Mouse (Mus musculus) MEL (cell line): ENCODE data around the gene Gm10134.
"Not testable (repeated sequence)": the region's sequence is repeated elsewhere in the genome, so short reads cannot be mapped to it uniquely, and the experiment has no call there.

ENCODE experiments used
- CHD2 ChIP-seq: IDR thresholded peaks from 2 replicates; pipeline ENCODE4 v1.6.1; 2011; ENCODE audit warnings: low read length, improper control_type of control experiment
- CTCF ChIP-seq, 3 experiments: IDR thresholded peaks in 2 of 3; conservative IDR thresholded peaks in 1 of 3; 2 replicates each; pipeline ENCODE4 v1.5.1; 2011 to 2012; ENCODE audit warnings: low read length in 3 of 3, low read depth in 2 of 3, mild to moderate bottlenecking in 2 of 3, improper control_type of control experiment in 1 of 3, inconsistent platforms in 1 of 3, mixed read lengths in 1 of 3, moderate library complexity in 1 of 3; ENCODE audit not compliant: control insufficient read depth in 1 of 3, insufficient read depth in 1 of 3, poor library complexity in 1 of 3, severe bottlenecking in 1 of 3
- HCFC1 ChIP-seq: IDR thresholded peaks from 2 replicates; pipeline ENCODE4 v1.6.1; 2012; ENCODE audit warnings: low read depth, mild to moderate bottlenecking, inconsistent platforms, low read length, improper control_type of control experiment, moderate library complexity
- KAT2A ChIP-seq: conservative IDR thresholded peaks from 2 replicates; pipeline ENCODE4 v1.6.1; 2012; ENCODE audit warnings: low read depth, low read length, improper control_type of control experiment, inconsistent platforms
- MAX ChIP-seq: IDR thresholded peaks from 2 replicates; pipeline ENCODE4 v1.6.1; 2011; ENCODE audit warnings: low read length, improper control_type of control experiment
- MAZ ChIP-seq: IDR thresholded peaks from 2 replicates; pipeline ENCODE4 v1.6.1; 2012; ENCODE audit warnings: low read depth, mild to moderate bottlenecking, inconsistent platforms, low read length, improper control_type of control experiment
- MYB ChIP-seq: IDR thresholded peaks from 2 replicates; pipeline ENCODE4 v1.6.1; 2011; ENCODE audit warnings: mild to moderate bottlenecking, low read depth, low read length, improper control_type of control experiment
- MYC ChIP-seq: IDR thresholded peaks from 2 replicates; pipeline ENCODE4 v1.6.1; 2011; ENCODE audit warnings: low read depth, mild to moderate bottlenecking, low read length, improper control_type of control experiment, moderate library complexity
- POLR2A ChIP-seq, 2 experiments: IDR thresholded peaks; 2 replicates each; pipeline ENCODE4 v1.6.1; 2011 to 2012; ENCODE audit warnings: low read length in 2 of 2, mild to moderate bottlenecking in 2 of 2, control low read depth in 1 of 2, improper control_type of control experiment in 1 of 2, low read depth in 1 of 2, moderate library complexity in 1 of 2; ENCODE audit not compliant: control insufficient read depth in 1 of 2, insufficient read depth in 1 of 2, poor library complexity in 1 of 2
- RCOR1 ChIP-seq: IDR thresholded peaks from 2 replicates; pipeline ENCODE4 v1.6.1; 2012; ENCODE audit warnings: low read depth, mild to moderate bottlenecking, inconsistent platforms, low read length, improper control_type of control experiment
- USF2 ChIP-seq, 2 experiments: IDR thresholded peaks; 2 replicates each; pipeline ENCODE4 v1.6.1; 2011 to 2012; ENCODE audit warnings: improper control_type of control experiment in 2 of 2, low read length in 2 of 2, borderline replicate concordance in 1 of 2, inconsistent platforms in 1 of 2, low read depth in 1 of 2, mild to moderate bottlenecking in 1 of 2; ENCODE audit not compliant: insufficient read depth in 1 of 2
- ZC3H11A ChIP-seq: IDR thresholded peaks from 2 replicates; pipeline ENCODE4 v1.6.1; 2012; ENCODE audit warnings: low read depth, mild to moderate bottlenecking, inconsistent platforms, low read length, improper control_type of control experiment

DNA sequence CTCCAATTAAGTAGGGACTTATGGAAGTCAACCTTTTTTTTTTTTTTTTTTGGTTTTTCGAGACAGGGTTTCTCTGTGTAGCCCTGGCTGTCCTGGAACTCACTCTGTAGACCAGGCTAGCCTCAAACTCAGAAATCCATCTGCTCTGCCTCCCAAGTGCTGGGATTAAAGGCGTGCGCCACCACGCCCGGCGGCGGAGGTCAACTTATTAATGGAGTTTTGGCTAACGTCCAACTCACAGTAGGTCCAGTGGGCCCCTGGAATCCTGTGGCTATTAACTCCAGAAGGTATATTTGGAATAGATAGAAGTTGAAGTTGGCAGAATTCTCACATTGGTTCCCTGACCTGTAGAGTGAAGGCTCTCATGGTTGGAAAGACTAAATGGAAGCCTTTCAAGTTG, 33.9 kb upstream of the Gm10134 start:
- TF ChIP-seq POLR2A (IDR thresholded peaks at IDR 0.05; ENCODE audit: control insufficient read depth in 1 of 2, insufficient read depth in 1 of 2, low read depth in 1 of 2, low read length in 2 of 2, poor library complexity in 1 of 2); CTCF (IDR thresholded peaks at IDR 0.05 in 2 of 3, conservative IDR thresholded peaks at IDR 0.05 in 1 of 3; ENCODE audit: control insufficient read depth in 1 of 3, insufficient read depth in 1 of 3, low read depth in 2 of 3, low read length in 3 of 3, poor library complexity in 1 of 3, severe bottlenecking in 1 of 3); MAZ; CHD2; KAT2A; MYB; USF2 (IDR thresholded peaks at IDR 0.05; ENCODE audit: borderline replicate concordance in 1 of 2, insufficient read depth in 1 of 2, low read depth in 1 of 2, low read length in 2 of 2); RCOR1; MAX; HCFC1; MYC; ZC3H11A: not testable (repeated sequence)
